Mouse (Mus musculus) T-helper 17 cell (primary cell): ENCODE measurements around the gene Leprot.

Experiments
- in situ Hi-C, 2 experiments: fragments of 300-600 bp; cut with MboI, MseI; formaldehyde crosslinking; loops; 1 replicate in 1 of 2; 2 replicates in 1 of 2; pipeline ENCODE4 v1.15.1; 2025; ENCODE audit warnings: high pct_unique_total_duplicates in 2 of 2

Gene Leprot

GRCm38 (mm10) chr4:101647196-101647905 is at the start of gene Leprot:
Gene Leprot, plus strand, starts transcription at chr4:101647718.
- in situ Hi-C loops: loop anchor here in 1 of 2 experiments (10.0 kb wide), 1 partner anchor 1667 kb away; the partner anchor contains the start of gene Oma1

GRCm38 (mm10) chr4:101601758-101602157 is 45.8 kb upstream of the Leprot start:
- in situ Hi-C loops: no loop called here

- in situ Hi-C loops: no loop called here
These were observed 43.9 kb upstream of the Leprot start for GRCm38 (mm10) chr4:101603635-101604034.

- in situ Hi-C loops: no loop called here
These were observed 31.0 kb upstream of the Leprot start for GRCm38 (mm10) chr4:101616520-101616919.

- in situ Hi-C loops: no loop called here
These were observed 29.8 kb upstream of the Leprot start for GRCm38 (mm10) chr4:101617742-101618141.

- in situ Hi-C loops: no loop called here
These were observed 27.3 kb upstream of the Leprot start for GRCm38 (mm10) chr4:101620206-101620605.

GRCm38 (mm10) chr4:101621241-101621640 is 26.3 kb upstream of the Leprot start:
- in situ Hi-C loops: no loop called here

GRCm38 (mm10) chr4:101625278-101625677 is 22.2 kb upstream of the Leprot start:
- in situ Hi-C loops: no loop called here

GRCm38 (mm10) chr4:101635596-101635995 is 11.9 kb upstream of the Leprot start:
- in situ Hi-C loops: no loop called here

- in situ Hi-C loops: no loop called here
These were observed 10.0 kb upstream of the Leprot start for GRCm38 (mm10) chr4:101637472-101637871.

- in situ Hi-C loops: loop anchor here in 1 of 2 experiments (10.0 kb wide), 1 partner anchor 1674 kb away; the partner anchor contains the start of gene Oma1
These were observed 6.9 kb upstream of the Leprot start for GRCm38 (mm10) chr4:101640631-101641030.

GRCm38 (mm10) chr4:101642708-101643107 is 4.8 kb upstream of the Leprot start:
- in situ Hi-C loops: loop anchor here in 1 of 2 experiments (10.0 kb wide), 1 partner anchor 1672 kb away; the partner anchor contains the start of gene Oma1

- in situ Hi-C loops: loop anchor here in 1 of 2 experiments (10.0 kb wide), 1 partner anchor 1672 kb away; the partner anchor contains the start of gene Oma1
These were observed 4.3 kb upstream of the Leprot start for GRCm38 (mm10) chr4:101643216-101643615.

- in situ Hi-C loops: loop anchor here in 1 of 2 experiments (10.0 kb wide), 1 partner anchor 1668 kb away; the partner anchor contains the start of gene Oma1
These were observed 692 bp upstream of the Leprot start for GRCm38 (mm10) chr4:101646857-101647195.

- in situ Hi-C loops: loop anchor here in 1 of 2 experiments (10.0 kb wide), 1 partner anchor 1667 kb away; the partner anchor contains the start of gene Oma1
These were observed 591 bp downstream of the Leprot start for GRCm38 (mm10) chr4:101647976-101648642.

GRCm38 (mm10) chr4:101648745-101649144 is 1.2 kb downstream of the Leprot start:
- in situ Hi-C loops: loop anchor here in 1 of 2 experiments (10.0 kb wide), 1 partner anchor 1666 kb away; the partner anchor contains the start of gene Oma1

- in situ Hi-C loops: loop anchor here in 1 of 2 experiments (25.0 kb wide), 1 partner anchor 1011 kb away; no protein-coding TSS in a partner anchor
These were observed 3.4 kb downstream of the Leprot start for GRCm38 (mm10) chr4:101650961-101651360.

GRCm38 (mm10) chr4:101654256-101654655 is 6.7 kb downstream of the Leprot start:
- in situ Hi-C loops: loop anchor here in 1 of 2 experiments (25.0 kb wide), 1 partner anchor 1008 kb away; no protein-coding TSS in a partner anchor

- in situ Hi-C loops: loop anchor here (5.0 to 25.0 kb wide), 3 partner anchors 143 to 1007 kb away; no protein-coding TSS in a partner anchor
These were observed 7.4 kb downstream of the Leprot start for GRCm38 (mm10) chr4:101654788-101655414.

- in situ Hi-C loops: loop anchor here (5.0 to 25.0 kb wide), 3 partner anchors 143 to 1007 kb away; no protein-coding TSS in a partner anchor
These were observed 7.9 kb downstream of the Leprot start for GRCm38 (mm10) chr4:101655415-101655790.

- in situ Hi-C loops: loop anchor here (5.0 to 25.0 kb wide), 3 partner anchors 144 to 1006 kb away; no protein-coding TSS in a partner anchor
These were observed 8.5 kb downstream of the Leprot start for GRCm38 (mm10) chr4:101656056-101656455.
